Mouse (Mus musculus) cerebellum, adult 2 months (tissue): ENCODE results near the gene Rpl10. TPM values are rescaled to one million over a fixed set of nuclear protein-coding genes. Genes with fewer than 3 reads are reported as not detected.

Source experiments
- DNase-seq, 2 experiments: peaks; one replicate each; pipeline ENCODE4 v3.0.0; 2021
- H3K27ac ChIP-seq: fragments of 200-500 bp; 2 replicates; pipeline ENCODE4 v1.5.1; 2012; ENCODE audit warnings: low read length, control low read depth, inconsistent platforms; ENCODE audit not compliant: insufficient read depth
- H3K27me3 ChIP-seq: fragments of 200-500 bp; 2 replicates; pipeline ENCODE4 v1.6.1; 2012; ENCODE audit warnings: inconsistent platforms, mild to moderate bottlenecking, low read length, moderate library complexity; ENCODE audit not compliant: control insufficient read depth, insufficient read depth
- H3K4me1 ChIP-seq: fragments of 200-500 bp; 2 replicates; pipeline ENCODE4 v1.6.1; 2011; ENCODE audit warnings: low read length; ENCODE audit not compliant: control insufficient read depth, insufficient read depth
- H3K4me3 ChIP-seq: fragments of 200-500 bp; replicated peaks from 2 replicates; pipeline ENCODE3; 2011; ENCODE audit warnings: mild to moderate bottlenecking, low read depth, low read length, control low read depth; ENCODE audit not compliant: insufficient read depth
- CTCF ChIP-seq: fragments of 200-500 bp; IDR thresholded peaks from 2 replicates; pipeline ENCODE4 v1.5.1; 2011; ENCODE audit warnings: low read depth, mild to moderate bottlenecking, control low read depth, low read length, moderate library complexity, borderline replicate concordance; ENCODE audit not compliant: insufficient read depth
- POLR2A ChIP-seq: fragments of 200-500 bp; IDR thresholded peaks from 2 replicates; pipeline ENCODE4 v1.6.1; 2011; ENCODE audit warnings: low read length, control low read depth, borderline replicate concordance; ENCODE audit not compliant: insufficient read depth
- WGBS: fragments of 180-500 bp; shearing (Covaris S2); methylation state at CpG from one replicate; pipeline ENCODE4 v1.1.7; 2018; 5-methylcytosine and 5-hydroxymethylcytosine counted together
- polyA plus RNA-seq: library from polyadenylated mRNA; depleted of rRNA; stranded (reverse); fragments of >200 nt; gene quantifications from 2 replicates; pipeline ENCODE4 v1.2.3, GENCODE M21; 2012

The Rpl10 gene
- polyA plus RNA-seq, 1 experiment, result 570 TPM

GRCm38 (mm10) chrX:74257746-74258145 is 12.9 kb upstream of the Rpl10 start:
- DNase-seq, result no peak
- Histone ChIP-seq H3K4me1 (no peaks in the 10 kb centered on the region), H3K27me3 (no peaks in the 10 kb centered on the region), H3K4me3 (no peak overlapping the region), H3K27ac (no peak overlapping the region)
- TF ChIP-seq CTCF (no peak), POLR2A (no peak)
- WGBS, result 89% methylated on average over 3 of the region's 3 CpGs

GRCm38 (mm10) chrX:74269736-74270061 is 913 bp upstream of the Rpl10 start:
- 9% methylated on average over 3 of the region's 3 CpGs for WGBS
- H3K4me1 ChIP-seq, result peaks cover 2% of the 10 kb centered on the region; the same call in 1 of the 2 replicates
- H3K27me3 ChIP-seq, result no peaks in the 10 kb centered on the region
- H3K4me3 ChIP-seq, result peak overlapping the region; percentile 93
- H3K27ac ChIP-seq, result peak overlapping the region; percentile 83
- TF ChIP-seq POLR2A (no peak), CTCF (no peak)
- peak in 1 of 2 experiments; percentile 30 for DNase-seq

- Histone ChIP-seq H3K4me1 (peaks cover 2% of the 10 kb centered on the region; the same call in 1 of the 2 replicates), H3K27ac (no peak overlapping the region), H3K27me3 (no peaks in the 10 kb centered on the region), H3K4me3 (peak overlapping the region; percentile 82)
- DNase-seq, result peak; percentile 31 to 41
- WGBS, result 8% methylated on average over 27 of the region's 27 CpGs
- TF ChIP-seq CTCF (no peak), POLR2A (no peak)
Observed at GRCm38 (mm10) chrX:74270902-74271551, 415 bp downstream of the Rpl10 start.

DNA sequence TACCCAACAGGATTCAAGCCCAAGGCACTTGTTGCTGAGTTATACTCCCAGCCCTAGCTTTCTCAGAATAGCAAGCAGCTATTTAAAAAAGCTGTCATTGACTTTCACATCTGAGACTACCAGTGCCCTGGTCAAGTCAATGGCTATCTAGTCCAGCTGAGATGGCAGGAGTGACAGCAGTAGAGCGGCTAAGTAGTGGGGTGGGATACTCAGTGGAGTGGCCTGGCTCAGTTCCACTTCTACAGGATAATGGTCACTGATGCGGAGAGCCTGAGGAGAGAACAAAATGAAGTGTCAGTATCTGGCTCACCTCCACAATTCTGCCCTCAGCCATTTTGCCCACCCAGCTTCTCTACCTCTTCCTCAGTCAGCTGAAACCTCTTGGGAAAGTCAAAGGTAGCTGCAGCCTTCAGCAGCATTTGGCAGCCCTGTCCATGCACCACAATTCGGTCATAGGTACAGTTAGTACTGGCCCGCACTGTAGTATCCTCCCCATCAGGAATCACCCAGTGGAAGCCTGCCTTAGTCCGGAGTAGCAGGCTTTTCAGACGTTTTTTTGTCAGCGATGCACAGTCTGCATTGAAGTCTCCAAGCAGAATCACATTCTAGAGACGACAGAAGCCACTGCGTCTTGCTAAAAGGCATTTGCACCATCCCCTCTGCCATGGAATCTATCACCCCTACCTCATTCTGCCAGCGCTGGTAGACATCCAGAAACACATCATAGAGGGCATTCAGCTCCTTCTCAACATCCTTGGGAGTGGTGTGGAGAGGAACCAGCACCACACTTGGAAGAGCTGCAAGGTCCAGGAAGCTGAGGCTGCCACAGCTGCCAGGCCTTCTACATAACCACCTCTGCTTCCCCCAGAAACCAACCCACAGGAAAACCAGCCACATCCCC is 3.1 kb downstream of the Rpl10 start:
- H3K4me3 ChIP-seq, result no peak overlapping the region
- H3K27me3 ChIP-seq, result no peaks in the 10 kb centered on the region
- TF ChIP-seq POLR2A (no peak), CTCF (no peak)
- no peak overlapping the region for H3K27ac ChIP-seq
- no peak for DNase-seq
- WGBS, result 26% methylated on average over 10 of the region's 10 CpGs
- H3K4me1 ChIP-seq, result peaks cover 2% of the 10 kb centered on the region; the same call in 1 of the 2 replicates

GRCm38 (mm10) chrX:74277916-74278315 is 7.3 kb downstream of the Rpl10 start:
- WGBS, result 73% methylated on average over 8 of the region's 8 CpGs
- TF ChIP-seq CTCF, result no peak
- no peak for TF ChIP-seq POLR2A

DNA sequence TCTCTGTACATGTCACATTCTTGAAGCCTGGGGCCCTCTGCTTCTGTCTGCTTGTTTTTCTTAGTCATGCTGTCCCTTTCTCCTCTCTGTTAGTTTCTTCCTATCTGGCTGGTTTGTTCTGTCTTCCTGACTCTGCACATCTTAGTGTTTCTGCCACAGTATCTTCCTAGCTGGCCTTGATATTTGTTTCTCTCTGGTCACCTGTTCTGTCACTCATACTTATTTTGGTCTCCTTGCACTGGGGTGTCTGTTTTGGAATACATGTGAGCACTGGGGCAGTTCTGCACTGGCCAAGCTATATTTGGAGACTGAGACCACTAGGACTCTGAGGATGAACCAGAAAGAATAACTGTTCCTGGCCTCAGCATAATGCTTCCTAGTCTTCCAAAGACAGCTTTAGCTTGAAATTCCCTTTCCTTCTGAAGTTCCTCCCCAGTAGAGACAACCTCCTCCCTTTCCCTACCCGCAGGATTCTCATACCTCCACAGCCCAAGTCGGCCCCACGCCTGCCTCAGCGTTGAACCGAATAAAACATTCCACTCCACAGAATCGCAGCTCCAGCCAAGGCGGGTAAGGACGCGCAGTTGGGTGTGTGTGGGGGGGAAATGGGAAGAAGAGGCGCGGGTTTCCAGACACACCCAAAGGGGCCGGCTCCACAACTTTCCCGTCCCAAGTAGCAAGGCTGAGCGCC is 10.6 kb downstream of the Rpl10 start:
- H3K4me3 ChIP-seq, result peak overlapping the region; percentile 75
- DNase-seq, result no peak
- H3K4me1 ChIP-seq, result 0 out of 2 replicates have a peak, but pooled peaks cover 3% of the 10 kb centered on the region
- no peak overlapping the region for H3K27ac ChIP-seq
- under 1% methylated on average over 14 of the region's 14 CpGs for WGBS
- TF ChIP-seq CTCF, result no peak
- no peak for TF ChIP-seq POLR2A
- no peaks in the 10 kb centered on the region for H3K27me3 ChIP-seq

More at GRCm38 (mm10) chrX:74277916-74278315, 7.3 kb downstream of the Rpl10 start:
- no peak for DNase-seq
- Histone ChIP-seq H3K27ac (no peak overlapping the region), H3K27me3 (no peaks in the 10 kb centered on the region), H3K4me3 (no peak overlapping the region), H3K4me1 (no peaks in the 10 kb centered on the region)

GRCm38 (mm10) chrX:74281732-74282394 is 11.3 kb downstream of the Rpl10 start, which contains the start of the genes Taz and Dnase1l1:
TSS of gene Taz (plus strand) at chrX:74281912.
TSS of gene Dnase1l1 (minus strand) at chrX:74282337.
- TF ChIP-seq POLR2A (no peak), CTCF (no peak)
- DNase-seq, result peak; percentile 72 to 82
- Histone ChIP-seq H3K4me1 (0 out of 2 replicates have a peak, but pooled peaks cover 3% of the 10 kb centered on the region), H3K27me3 (no peaks in the 10 kb centered on the region), H3K27ac (peak within 1 kb of the TSS; percentile 61; the same call in 1 of the 2 replicates), H3K4me3 (peak within 1 kb of the TSS; percentile 75)
- 10% methylated on average over 16 of the region's 16 CpGs for WGBS
